In genomic region chr7:45369836-45370474, GRCm38 (mm10) we compare ENCODE assay signal across 1 mouse cellular context.
TF ChIP-seq lines count a peak whose summit lies in the region.

No protein-coding gene starts in this region.

TF ChIP-seq in ES-E14, 5 proteins besides CTCF, POLR2A, EP300 and RAD21:
- TF ChIP-seq ZNF384 (IDR thresholded peaks at IDR 0.05; ENCODE audit: low read depth, low read length) (no peak), MAFK (IDR thresholded peaks at IDR 0.05; ENCODE audit: insufficient read depth, low read depth, low read length) (no peak), CHD2 (IDR thresholded peaks at IDR 0.05; ENCODE audit: low read depth, low read length) (no peak; the same call in 1 of the 2 replicates)
TF ChIP-seq in ES-E14: peak in this region for 0.
